Mouse (Mus musculus): Measurements from ENCODE around the gene Spns2. TPM values are rescaled to one million over a fixed set of nuclear protein-coding genes. Genes with fewer than 3 reads are reported as not detected.

Spns2 gene
- polyA plus RNA-seq, 1 experiment from 2014 or later, result 111 TPM

DNA sequence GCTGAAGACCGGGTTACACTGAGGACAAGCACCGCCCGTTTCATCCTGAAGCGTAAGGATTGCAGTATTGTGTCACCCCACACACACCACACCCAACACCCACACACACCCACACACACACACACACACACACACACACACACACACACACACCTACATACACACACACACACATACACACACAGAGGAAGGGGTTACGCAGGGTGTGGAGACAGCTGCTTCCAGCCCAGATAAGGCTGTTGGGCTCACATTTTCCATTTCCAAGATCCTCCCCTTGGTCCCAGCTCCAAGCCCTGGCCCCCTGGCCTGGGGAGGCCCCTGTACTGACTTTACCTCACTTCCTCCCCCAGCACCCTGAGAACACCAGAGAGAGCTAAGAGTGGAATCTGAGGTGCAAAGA lies 73.0 kb downstream of the Spns2 start:
- DNase-seq (ENCODE audit: low read depth, low spot score) (no peak), ATAC-seq (no peak)
- in situ Hi-C loops (cut with MboI; ENCODE audit: low pct_unique_long_range_greater_than_20kb), result no loop called here
- no peaks in the 10 kb centered on the region for H3K27me3 ChIP-seq
- ChIA-PET POLR2A (interaction anchor here (0.6 kb wide), 1 partner anchor 36 kb away, joined by 3 read pairs; no protein-coding TSS in a partner anchor), CTCF (interaction anchor here (1.5 kb wide), 1 partner anchor 47 kb away, joined by 4 read pairs; no protein-coding TSS in a partner anchor)
- no peak for TF ChIP-seq CTCF (IDR thresholded peaks at IDR 0.05)

DNA sequence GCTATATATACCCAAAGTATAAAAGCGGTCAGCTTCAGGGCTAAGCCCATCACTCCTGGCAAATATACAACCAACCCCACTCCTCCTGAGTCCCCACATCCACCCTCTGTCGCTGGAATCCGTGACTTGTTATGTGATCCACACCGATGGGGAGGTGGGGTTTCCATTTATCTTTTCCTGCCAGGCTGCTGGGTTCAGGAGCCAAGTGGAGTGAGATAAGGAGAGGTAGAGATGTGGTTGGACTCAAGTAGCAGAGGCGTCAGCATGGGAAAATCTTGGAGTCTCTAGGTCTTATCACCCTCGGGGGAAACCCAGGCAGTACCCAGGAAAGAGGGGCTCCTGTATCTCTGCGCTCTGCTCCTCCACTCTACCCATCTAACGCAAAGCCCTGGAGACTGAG lies 74.5 kb downstream of the Spns2 start:
- DNase-seq (ENCODE audit: low read depth, low spot score), result no peak
- in situ Hi-C loops (cut with MboI; ENCODE audit: low pct_unique_long_range_greater_than_20kb), result no loop called here
- TF ChIP-seq CTCF (IDR thresholded peaks at IDR 0.05), result no peak
- CTCF ChIA-PET, result no interaction called here
- ATAC-seq, result no peak
- no peaks in the 10 kb centered on the region for H3K27me3 ChIP-seq
- POLR2A ChIA-PET, result no interaction called here

DNA sequence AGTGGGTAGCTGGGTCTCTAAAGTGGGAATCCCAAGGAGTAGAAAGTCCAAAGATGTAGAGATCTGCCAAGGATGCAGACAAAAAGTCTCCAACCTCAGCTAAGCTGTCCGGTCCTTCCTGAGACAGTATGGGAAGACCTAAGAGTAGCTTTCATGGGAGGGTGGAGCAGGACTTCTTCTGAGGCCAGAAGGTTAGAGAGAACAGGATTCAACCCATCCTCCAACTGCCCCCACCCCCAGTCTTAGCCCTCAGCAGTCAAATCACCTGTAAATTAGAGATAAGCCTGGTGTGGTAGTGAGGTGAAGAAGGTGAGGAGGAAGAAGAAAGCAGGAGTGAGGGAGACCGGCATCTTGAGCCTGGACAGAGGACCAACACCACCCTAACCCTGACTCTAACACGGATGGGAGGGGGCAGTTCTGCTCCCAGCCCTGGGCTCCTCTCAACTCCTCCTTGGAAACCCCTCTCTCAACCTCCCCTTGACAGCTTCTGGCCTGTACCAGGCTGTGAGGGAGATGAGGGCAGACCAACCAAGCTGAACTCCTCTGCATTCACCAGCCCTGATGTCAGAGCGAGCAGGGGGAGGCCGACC lies 76.0 kb downstream of the Spns2 start:
- in situ Hi-C loops (cut with MboI; ENCODE audit: low pct_unique_long_range_greater_than_20kb), result no loop called here
- ATAC-seq (no peak), DNase-seq (ENCODE audit: low read depth, low spot score) (no peak)
- ChIA-PET POLR2A (interaction anchor here (1.1 kb wide), 1 partner anchor 9 kb away, joined by 3 read pairs; no protein-coding TSS in a partner anchor), CTCF (interaction anchor here (0.9 kb wide), 1 partner anchor 15 kb away, joined by 3 read pairs; no protein-coding TSS in a partner anchor)
- no peaks in the 10 kb centered on the region for H3K27me3 ChIP-seq
- no peak for TF ChIP-seq CTCF (IDR thresholded peaks at IDR 0.05)

DNA sequence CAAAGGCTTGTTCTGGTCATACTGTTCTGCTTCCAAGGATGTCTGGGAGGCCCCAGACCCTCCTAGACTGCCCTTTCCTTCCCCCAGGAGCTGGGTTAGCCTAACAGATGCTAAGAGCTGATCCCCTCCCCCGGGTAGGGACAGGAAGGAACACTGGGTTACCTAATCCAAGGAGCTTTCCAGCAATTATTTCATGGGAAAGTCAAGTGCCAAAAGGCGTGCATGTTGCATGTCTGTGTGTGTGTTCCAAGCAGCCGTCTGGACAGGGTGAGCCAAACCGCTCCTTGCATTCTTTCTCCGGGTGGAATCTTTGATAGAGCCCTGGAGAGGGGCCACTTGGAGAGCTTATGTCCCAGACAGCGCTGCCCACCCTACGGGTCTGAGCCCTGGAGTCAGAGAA lies 76.7 kb downstream of the Spns2 start:
- no peak for DNase-seq (ENCODE audit: low read depth, low spot score)
- in situ Hi-C loops (cut with MboI; ENCODE audit: low pct_unique_long_range_greater_than_20kb), result no loop called here

DNA sequence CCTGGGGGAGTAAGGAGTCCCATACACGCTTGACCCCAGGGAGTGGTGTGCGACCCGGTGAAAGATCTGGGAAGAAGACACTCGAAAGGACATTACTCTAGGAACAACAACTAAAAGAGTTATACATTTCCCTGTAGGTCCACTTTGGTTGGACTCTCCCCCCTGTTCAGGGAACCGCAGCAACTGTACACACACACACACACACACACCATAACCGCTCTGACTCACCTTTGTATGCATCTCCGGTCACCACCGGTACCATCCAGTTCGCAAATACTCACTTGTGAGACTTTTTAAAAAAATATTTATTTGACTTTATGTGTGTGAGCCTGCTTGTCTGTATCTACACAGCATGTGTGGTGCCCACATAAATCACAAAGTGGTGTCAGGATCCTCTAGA lies 77.8 kb downstream of the Spns2 start:
- ChIA-PET POLR2A (interaction anchor here (1.5 kb wide), 1 partner anchor 18 kb away, joined by 3 read pairs; no protein-coding TSS in a partner anchor), CTCF (interaction anchor here (1.4 kb wide), 1 partner anchor 11 kb away, joined by 3 read pairs; no protein-coding TSS in a partner anchor)
- ATAC-seq (no peak), DNase-seq (ENCODE audit: low read depth, low spot score) (no peak)
- no peaks in the 10 kb centered on the region for H3K27me3 ChIP-seq
- no peak for TF ChIP-seq CTCF (IDR thresholded peaks at IDR 0.05)
- in situ Hi-C loops (cut with MboI; ENCODE audit: low pct_unique_long_range_greater_than_20kb), result no loop called here

More for the DNA sequence above, 76.7 kb downstream of the Spns2 start:
- ATAC-seq, result no peak
- no peak for TF ChIP-seq CTCF (IDR thresholded peaks at IDR 0.05)
- ChIA-PET POLR2A (interaction anchor here (1.1 kb wide), 1 partner anchor 9 kb away, joined by 3 read pairs; no protein-coding TSS in a partner anchor), CTCF (no interaction called here)
- H3K27me3 ChIP-seq, result no peaks in the 10 kb centered on the region

DNA sequence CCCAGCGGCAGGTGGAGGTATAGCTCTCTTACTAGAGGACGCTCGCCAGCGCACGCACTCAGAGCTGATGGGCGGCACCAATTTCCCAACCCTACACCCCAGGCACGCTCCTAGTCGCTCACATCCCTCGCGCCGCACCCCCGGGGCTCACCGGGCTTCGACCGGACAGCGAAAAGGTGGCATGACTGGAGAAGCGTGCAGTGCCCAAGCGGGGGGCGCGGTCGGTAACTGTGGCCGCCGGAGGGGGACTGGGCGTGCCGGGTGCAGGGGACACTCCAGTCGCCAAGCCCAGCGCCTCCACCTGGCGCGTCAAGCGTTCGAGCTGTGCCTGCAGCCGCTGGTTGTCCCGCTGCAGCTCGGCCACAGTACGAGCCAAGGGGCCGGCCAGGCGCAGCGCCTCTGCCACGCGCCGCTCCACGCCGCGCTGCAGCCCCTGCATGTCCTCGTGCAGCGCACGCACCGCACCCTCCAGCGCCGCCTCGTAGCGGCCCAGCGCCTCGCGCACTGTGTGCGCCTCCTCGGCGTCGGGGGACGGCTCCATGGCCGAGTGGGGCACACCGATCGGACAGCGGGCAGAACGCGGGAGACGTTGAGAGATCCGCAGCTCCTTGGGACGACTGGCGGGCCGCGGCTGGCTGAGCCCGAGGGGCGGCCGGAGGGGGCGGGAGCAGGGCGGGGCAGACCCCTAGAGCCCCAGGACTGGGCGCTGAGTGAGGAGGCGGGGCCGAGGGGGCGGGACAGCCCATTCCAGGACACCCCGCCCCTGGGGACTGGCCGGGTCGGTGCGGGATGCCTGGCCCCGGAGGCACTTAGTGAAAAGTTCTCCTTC lies 78.4 kb downstream of the Spns2 start, which contains the start of gene Smtnl2:
Smtnl2 (minus strand) TSS at position 621 of the 829 bp plus-strand sequence.
- no peaks in the 10 kb centered on the region for H3K27me3 ChIP-seq
- in situ Hi-C loops (cut with MboI; ENCODE audit: low pct_unique_long_range_greater_than_20kb), result no loop called here
- no peak for TF ChIP-seq CTCF (IDR thresholded peaks at IDR 0.05)
- ATAC-seq, result peak; percentile 87
- ChIA-PET POLR2A (interaction anchor here (1.5 kb wide), 1 partner anchor 18 kb away, joined by 3 read pairs; no protein-coding TSS in a partner anchor), CTCF (interaction anchor here (0.7 to 1.4 kb wide), 4 partner anchors 12 to 66 kb away, joined by 3 to 5 read pairs (median 3); no protein-coding TSS in a partner anchor)
- no peak for DNase-seq (ENCODE audit: low read depth, low spot score)

DNA sequence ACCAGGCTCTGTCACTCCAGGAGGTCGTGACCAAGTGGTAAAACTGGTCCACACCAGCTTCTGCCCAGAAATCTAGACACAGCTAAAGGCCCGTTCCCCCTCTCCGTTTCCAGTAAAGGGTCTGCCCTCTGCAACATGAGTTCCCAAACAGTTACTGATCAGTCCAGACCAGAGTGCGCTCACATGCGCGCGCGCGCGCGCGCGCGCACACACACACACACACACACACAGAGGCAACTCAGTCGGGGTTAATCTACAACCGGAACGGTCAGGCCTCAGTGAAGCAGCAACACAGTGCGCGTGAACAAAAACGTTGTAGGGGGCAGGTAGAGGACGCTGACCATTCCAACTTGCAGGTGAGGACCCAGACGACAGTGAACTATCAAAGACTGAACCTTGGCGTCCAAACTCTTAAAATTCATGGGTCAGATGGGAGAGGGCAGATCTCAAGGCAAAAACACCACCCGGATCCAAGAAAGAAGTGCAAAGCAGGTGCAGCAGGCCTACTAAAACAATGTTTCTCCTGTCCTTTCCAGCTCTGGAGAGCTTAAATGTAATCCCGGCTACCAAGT lies 79.1 kb downstream of the Spns2 start:
- TF ChIP-seq CTCF (IDR thresholded peaks at IDR 0.05), result no peak
- ChIA-PET POLR2A (interaction anchor here (0.6 to 1.5 kb wide), 3 partner anchors 9 to 29 kb away, joined by 3 to 4 read pairs (median 3); no protein-coding TSS in a partner anchor), CTCF (interaction anchor here (0.7 to 1.4 kb wide), 5 partner anchors 12 to 65 kb away, joined by 3 to 5 read pairs (median 3); no protein-coding TSS in a partner anchor)
- DNase-seq (ENCODE audit: low read depth, low spot score), result peak; percentile 20
- no peaks in the 10 kb centered on the region for H3K27me3 ChIP-seq
- no peak for ATAC-seq
- in situ Hi-C loops (cut with MboI; ENCODE audit: low pct_unique_long_range_greater_than_20kb), result no loop called here

DNA sequence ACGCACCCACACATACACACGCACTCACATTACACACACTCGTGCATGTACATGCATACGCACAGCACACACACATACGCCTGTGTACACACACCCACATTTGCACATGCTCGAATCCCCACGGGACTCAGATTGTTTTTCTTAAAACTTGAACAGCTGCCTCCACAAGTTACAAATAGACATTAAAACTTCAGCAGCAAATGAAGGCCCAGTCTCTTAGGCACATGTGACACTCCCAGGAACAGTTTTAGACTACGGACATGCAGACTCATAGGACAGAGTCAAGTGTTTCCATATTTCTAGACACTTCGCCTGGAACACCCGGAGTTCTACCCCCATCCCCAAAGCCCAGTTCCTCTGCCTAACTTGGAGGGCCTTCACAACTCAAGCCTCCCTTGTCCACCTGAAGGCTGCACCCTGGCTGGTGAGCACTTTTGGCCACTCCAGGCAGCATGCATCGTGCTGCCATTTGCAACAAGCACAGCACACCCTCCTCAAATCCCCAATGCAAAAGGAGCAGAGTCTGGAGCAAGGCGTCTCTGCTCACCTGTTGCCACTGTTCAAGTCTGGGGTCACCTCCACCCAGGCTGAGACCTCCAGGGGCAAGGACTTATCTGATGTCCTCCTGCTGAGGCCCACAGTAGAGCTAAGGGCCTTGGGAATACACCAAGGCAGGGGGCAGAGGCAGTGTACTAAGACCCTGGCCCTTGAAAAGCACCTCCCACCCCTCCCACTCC lies 79.9 kb downstream of the Spns2 start:
- in situ Hi-C loops (cut with MboI; ENCODE audit: low pct_unique_long_range_greater_than_20kb), result no loop called here
- no peaks in the 10 kb centered on the region for H3K27me3 ChIP-seq
- no peak for ATAC-seq
- ChIA-PET CTCF (interaction anchor here (0.7 kb wide), 1 partner anchor 21 kb away, joined by 3 read pairs; no protein-coding TSS in a partner anchor), POLR2A (interaction anchor here (0.6 to 0.7 kb wide), 2 partner anchors 8 to 30 kb away, joined by 3 to 4 read pairs; no protein-coding TSS in a partner anchor)
- no peak for TF ChIP-seq CTCF (IDR thresholded peaks at IDR 0.05)
- DNase-seq (ENCODE audit: low read depth, low spot score), result no peak

DNA sequence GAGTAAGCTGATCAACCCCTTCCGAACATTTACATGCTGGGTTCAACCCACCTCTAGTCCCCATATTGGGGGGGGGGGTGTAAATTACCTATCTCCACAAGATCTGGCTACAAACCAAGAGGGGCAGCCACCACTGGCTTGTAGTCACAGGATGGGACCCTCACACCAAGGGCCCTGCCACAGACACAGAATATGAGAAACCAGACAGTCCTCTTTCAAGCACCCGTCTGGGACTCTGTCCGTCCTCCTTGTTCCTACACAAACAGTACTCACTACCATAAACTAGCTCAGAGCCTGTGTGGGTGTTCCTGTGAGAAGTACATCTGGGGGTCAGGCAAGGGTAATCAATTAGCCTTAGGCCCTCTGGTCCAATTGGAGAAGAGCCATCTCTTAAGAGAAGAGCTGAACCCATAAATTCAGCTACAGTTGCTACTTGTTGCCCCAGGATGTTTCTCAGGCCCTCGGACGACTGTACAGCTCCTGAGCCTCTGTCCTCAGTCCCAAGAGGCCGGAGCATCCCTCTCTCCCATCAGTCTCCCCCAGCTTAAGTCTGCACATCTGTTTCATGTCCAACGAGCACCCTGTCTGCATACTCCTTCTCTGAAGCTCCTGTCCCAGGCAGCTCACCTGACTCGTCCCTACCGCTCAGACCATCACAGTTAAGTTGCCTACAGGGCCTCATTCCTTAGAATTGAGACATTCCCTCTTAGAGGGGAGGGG lies 81.1 kb downstream of the Spns2 start:
- CTCF ChIA-PET, result interaction anchor here (1.7 kb wide), 1 partner anchor 20 kb away, joined by 4 read pairs; no protein-coding TSS in a partner anchor
- no peak for TF ChIP-seq CTCF (IDR thresholded peaks at IDR 0.05)
- POLR2A ChIA-PET, result interaction anchor here (0.6 kb wide), 4 partner anchors 13 to 925 kb away, joined by 3 to 4 read pairs (median 3); no protein-coding TSS in a partner anchor
- no peak for ATAC-seq
- H3K27me3 ChIP-seq, result no peaks in the 10 kb centered on the region
- in situ Hi-C loops (cut with MboI; ENCODE audit: low pct_unique_long_range_greater_than_20kb), result no loop called here
- DNase-seq (ENCODE audit: low read depth, low spot score), result no peak

All from Patski (cell line).